Mouse (Mus musculus) midbrain, embryonic 14.5 days (tissue): ENCODE data around the gene Rbmx. TPM values are rescaled to one million over a fixed set of nuclear protein-coding genes. Genes with fewer than 3 reads are reported as not detected.

ENCODE experiments used
- ATAC-seq: fragments of 200-750 bp; cut with Nextera tagmentation; 2 replicates; pipeline ENCODE4 v1.8.0; 2017; ENCODE audit warnings: moderate number of reproducible peaks, moderate library complexity; ENCODE audit not compliant: low FRiP score, low TSS enrichment
- DNase-seq: peaks from one replicate; pipeline ENCODE4 v3.0.0-alpha.2; 2015
- H3K27ac ChIP-seq: fragments of 300-500 bp; sonication (generic); replicated peaks from 2 replicates; pipeline ENCODE4 v1.5.1; 2014; ENCODE audit warnings: mild to moderate bottlenecking, low read depth, low read length, moderate library complexity
- H3K27me3 ChIP-seq: fragments of 300-500 bp; sonication (generic); 2 replicates; pipeline ENCODE4 v1.6.1; 2014; ENCODE audit warnings: low read length, control low read depth, mixed read lengths; ENCODE audit not compliant: control insufficient read depth, insufficient read depth
- H3K36me3 ChIP-seq: fragments of 300-500 bp; sonication (generic); 2 replicates; pipeline ENCODE4 v1.6.1; 2014; ENCODE audit warnings: low read length, control low read depth; ENCODE audit not compliant: control insufficient read depth, insufficient read depth
- H3K4me1 ChIP-seq: fragments of 300-500 bp; sonication (generic); 2 replicates; pipeline ENCODE4 v1.6.1; 2014; ENCODE audit warnings: mild to moderate bottlenecking, antibody characterized with exemption, low read length, control low read depth; ENCODE audit not compliant: control insufficient read depth, insufficient read depth
- H3K4me2 ChIP-seq: fragments of 300-500 bp; sonication (generic); 2 replicates; pipeline ENCODE4 v1.6.1; 2014; ENCODE audit warnings: mild to moderate bottlenecking, low read length, moderate library complexity
- H3K4me3 ChIP-seq: fragments of 300-500 bp; sonication (generic); replicated peaks from 2 replicates; pipeline ENCODE4 v1.5.1; 2014; ENCODE audit warnings: low read depth, low read length
- H3K9ac ChIP-seq: fragments of 300-500 bp; sonication (generic); replicated peaks from 2 replicates; pipeline ENCODE4 v1.6.1; 2014; ENCODE audit warnings: mild to moderate bottlenecking, low read length, moderate library complexity
- H3K9me3 ChIP-seq: fragments of 300-500 bp; sonication (generic); 2 replicates; pipeline ENCODE4 v1.6.1; 2016; ENCODE audit warnings: low read length, control low read depth, mixed read lengths; ENCODE audit not compliant: control insufficient read depth
- WGBS: fragments of 180-500 bp; shearing (Covaris S2); extraction: QIAGEN DNeasy Blood & Tissue Kit; methylation state at CpG from one replicate; pipeline ENCODE4 v1.1.7; 2014; 5-methylcytosine and 5-hydroxymethylcytosine counted together
- polyA plus RNA-seq: library from polyadenylated mRNA; unstranded; fragments of >200 nt; fragmentation: Nextera tagmentation; extraction: Ambion mirVana; gene quantifications from 2 replicates; pipeline ENCODE4 v1.2.1, GENCODE M21; 2014

The Rbmx gene
- polyA plus RNA-seq: 187 and 248 TPM in 2 replicates

DNA sequence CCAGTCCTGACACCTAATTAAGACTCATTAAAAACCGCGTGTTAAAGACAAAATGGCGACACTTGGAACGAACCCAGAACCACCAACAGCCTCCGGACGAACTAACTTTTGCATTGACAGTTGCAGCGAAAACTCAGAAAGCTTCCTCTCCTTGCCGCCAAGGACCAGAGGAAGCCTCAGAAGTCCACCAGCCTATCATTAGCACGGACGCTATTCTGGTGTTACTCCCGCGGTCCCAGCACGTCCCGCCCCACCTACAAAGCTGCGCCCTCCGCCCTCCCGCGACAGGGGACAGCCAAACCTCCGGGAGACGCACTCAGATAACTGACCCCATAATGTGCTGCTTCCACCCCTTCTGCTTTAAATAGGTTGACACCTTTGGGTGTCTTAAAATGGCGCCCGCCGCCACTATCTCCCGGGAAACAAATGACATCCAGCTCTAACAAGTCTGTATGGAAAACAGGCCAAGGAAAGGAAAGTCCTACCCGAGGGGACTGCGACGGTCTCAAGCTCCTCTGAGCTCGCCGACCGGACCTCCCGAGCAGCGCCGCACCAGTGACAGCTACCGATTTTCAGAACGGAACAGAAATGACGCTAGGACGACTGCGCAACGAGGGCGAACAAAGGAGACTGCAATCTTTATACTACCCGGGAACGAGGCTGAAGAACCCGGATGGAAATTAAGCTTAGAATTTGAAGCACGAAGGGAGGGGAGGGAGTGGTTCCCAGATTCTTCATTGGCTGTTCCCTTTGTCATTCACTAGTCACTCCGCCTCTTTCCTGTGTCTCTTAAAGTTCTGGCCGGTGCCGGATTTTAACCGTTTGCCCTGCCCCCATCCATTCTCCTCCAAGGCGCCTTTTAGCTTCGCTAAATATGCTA is at the start of gene Rbmx:
Rbmx (minus strand) TSS at position 670 of the 880 bp plus-strand sequence.
- peak; percentile 95 for ATAC-seq
- Histone ChIP-seq H3K4me1 (no peaks in the 10 kb centered on the region), H3K9ac (peak within 1 kb of the TSS; percentile 67), H3K4me3 (peak within 1 kb of the TSS; percentile 57), H3K36me3 (peaks cover 20% of the 10 kb centered on the region), H3K9me3 (no peaks in the 10 kb centered on the region), H3K27me3 (no peaks in the 10 kb centered on the region), H3K4me2 (peak within 1 kb of the TSS; percentile 55), H3K27ac (peak within 1 kb of the TSS; percentile 95)
- peak; percentile 93 for DNase-seq
- 18% methylated on average over 50 of the region's 50 CpGs for WGBS

DNA sequence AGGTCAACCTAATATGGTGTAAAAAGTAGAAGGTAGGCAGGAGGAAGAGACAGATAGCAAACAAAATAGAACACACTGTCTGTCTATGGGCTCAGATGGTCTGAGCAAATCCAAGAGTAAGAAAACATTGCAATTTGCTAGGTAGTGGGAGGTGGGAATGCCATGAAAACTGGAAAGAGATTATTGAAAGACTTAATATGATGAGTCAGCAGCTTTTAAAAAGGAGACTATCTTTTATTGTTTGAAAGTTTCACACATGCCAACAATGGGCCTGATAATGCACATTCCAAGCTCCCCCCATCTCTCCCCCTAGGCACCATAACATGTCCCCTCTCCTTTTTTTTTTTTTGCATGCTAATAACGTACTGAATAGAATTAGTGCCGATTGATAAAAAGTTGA is 41.1 kb upstream of the Rbmx start:
- no peak for ATAC-seq
- Histone ChIP-seq H3K4me2 (no peak overlapping the region), H3K27ac (no peak overlapping the region), H3K9me3 (no peaks in the 10 kb centered on the region), H3K9ac (no peak overlapping the region), H3K36me3 (no peaks in the 10 kb centered on the region), H3K27me3 (no peaks in the 10 kb centered on the region), H3K4me3 (no peak overlapping the region), H3K4me1 (no peaks in the 10 kb centered on the region)
- DNase-seq: no peak
- WGBS: 85% methylated on average over 2 of the region's 2 CpGs

DNA sequence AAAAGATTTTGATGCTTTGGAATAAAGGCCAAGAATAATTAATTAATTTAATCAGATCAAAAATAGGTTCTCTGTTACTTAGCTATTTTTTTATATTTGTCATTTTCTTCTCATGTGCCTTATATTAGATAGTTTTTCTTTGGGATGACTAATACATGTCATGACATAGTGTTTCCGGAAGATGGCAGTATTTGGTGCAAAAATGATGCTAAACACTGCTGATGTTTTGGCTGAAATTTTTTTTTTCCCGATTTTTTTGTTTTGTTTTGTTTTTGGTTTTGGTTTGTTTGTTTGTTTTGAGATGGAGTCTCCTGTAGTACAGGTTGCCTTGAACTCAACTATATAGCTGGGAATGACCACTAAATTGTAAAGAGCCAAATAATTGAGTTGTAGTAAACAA is 38.8 kb upstream of the Rbmx start:
- H3K4me1 ChIP-seq: no peaks in the 10 kb centered on the region
- peak; percentile 68 for DNase-seq

DNA sequence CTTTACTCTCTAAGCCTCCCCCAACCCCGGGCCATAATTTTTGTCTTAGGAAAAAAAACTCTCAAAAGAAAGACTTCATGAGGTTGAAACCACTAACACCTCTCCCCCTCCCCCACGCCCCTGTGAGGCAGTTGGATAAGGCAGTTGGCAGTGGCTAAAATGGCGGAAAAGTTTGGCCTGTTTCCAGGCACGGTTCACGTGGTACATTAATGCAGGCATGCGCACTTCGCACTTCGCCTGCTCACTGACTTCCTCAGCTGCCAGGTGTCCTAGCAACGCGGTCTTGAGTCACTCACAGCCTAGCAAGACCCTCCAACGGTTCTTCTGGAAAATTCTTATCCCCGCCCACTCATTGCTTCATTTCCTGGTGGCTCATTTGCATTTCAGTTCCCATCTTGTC is 15.9 kb upstream of the Rbmx start, which contains the start of gene Gm364:
Gm364 (plus strand) TSS at position 386 of the 400 bp plus-strand sequence.
- Histone ChIP-seq H3K4me3 (no peak within 1 kb of the TSS), H3K4me2 (no peak within 1 kb of the TSS), H3K9me3 (no peaks in the 10 kb centered on the region), H3K4me1 (no peaks in the 10 kb centered on the region), H3K27me3 (no peaks in the 10 kb centered on the region), H3K27ac (no peak within 1 kb of the TSS), H3K9ac (no peak within 1 kb of the TSS), H3K36me3 (no peaks in the 10 kb centered on the region)
- WGBS: 92% methylated on average over 12 of the region's 12 CpGs
- ATAC-seq (no peak), DNase-seq (no peak)

More for the DNA sequence above, 38.8 kb upstream of the Rbmx start:
- WGBS: 8% methylated on average over 2 of the region's 2 CpGs
- no peak for ATAC-seq
- Histone ChIP-seq H3K27ac (no peak overlapping the region), H3K9me3 (no peaks in the 10 kb centered on the region), H3K4me2 (no peak overlapping the region), H3K27me3 (no peaks in the 10 kb centered on the region), H3K9ac (no peak overlapping the region), H3K4me3 (no peak overlapping the region), H3K36me3 (no peaks in the 10 kb centered on the region)

DNA sequence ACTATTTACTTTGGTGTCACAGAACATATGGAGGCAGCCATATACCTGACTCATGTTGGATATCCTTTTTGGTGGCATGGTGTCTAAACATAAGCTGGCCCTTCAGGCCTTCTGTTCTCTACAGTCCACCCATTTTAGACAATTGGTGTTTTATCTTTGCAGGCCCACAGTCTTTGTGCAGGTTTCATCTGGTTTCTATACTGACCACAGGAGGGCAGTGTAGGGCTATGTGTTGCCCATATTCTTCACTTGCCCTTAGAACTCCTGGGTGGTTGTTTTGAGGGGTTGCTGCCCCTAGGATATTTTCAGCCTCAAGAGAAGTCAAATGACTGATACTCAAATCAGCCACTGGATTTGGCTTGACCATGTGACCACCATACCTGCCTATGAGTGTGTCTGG is 10.8 kb upstream of the Rbmx start:
- ATAC-seq (no peak), DNase-seq (peak; percentile 37)
- no peak overlapping the region for H3K4me3 ChIP-seq
- H3K9ac ChIP-seq: no peak overlapping the region
- no peaks in the 10 kb centered on the region for H3K36me3 ChIP-seq
- H3K4me2 ChIP-seq: no peak overlapping the region
- no peaks in the 10 kb centered on the region for H3K27me3 ChIP-seq
- no peak overlapping the region for H3K27ac ChIP-seq
- H3K9me3 ChIP-seq: no peaks in the 10 kb centered on the region
- H3K4me1 ChIP-seq: no peaks in the 10 kb centered on the region

GRCm38 (mm10) chrX:57401388-57401787 is 8.6 kb upstream of the Rbmx start:
- no peak for ATAC-seq
- no peak for DNase-seq
- Histone ChIP-seq H3K4me1 (no peaks in the 10 kb centered on the region), H3K4me2 (no peak overlapping the region), H3K4me3 (no peak overlapping the region), H3K36me3 (no peaks in the 10 kb centered on the region), H3K9ac (no peak overlapping the region), H3K9me3 (no peaks in the 10 kb centered on the region), H3K27me3 (no peaks in the 10 kb centered on the region), H3K27ac (no peak overlapping the region)
- 95% methylated on average over 1 of the region's 1 CpGs for WGBS

DNA sequence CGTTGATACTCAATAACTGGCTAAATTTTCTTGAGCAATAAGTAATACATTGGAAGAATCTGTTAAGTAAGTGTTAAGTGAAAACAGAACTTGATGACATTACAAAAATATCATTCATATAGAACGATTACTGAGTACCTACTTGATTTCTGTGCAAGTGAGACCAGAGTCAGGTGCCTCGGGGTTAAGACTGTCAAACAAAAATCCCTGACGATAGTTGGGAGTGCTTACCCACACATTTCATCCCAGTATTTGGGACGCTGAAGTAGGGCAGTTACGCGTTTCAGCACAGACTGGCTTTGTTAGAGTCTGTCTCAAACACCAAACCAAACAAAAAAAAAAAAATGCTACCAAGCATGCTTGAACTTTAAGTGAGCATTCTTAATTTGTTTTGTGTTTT is 576 bp upstream of the Rbmx start:
- DNase-seq (no peak), ATAC-seq (no peak)
- Histone ChIP-seq H3K4me1 (no peaks in the 10 kb centered on the region), H3K4me2 (peak overlapping the region; percentile 51), H3K36me3 (peaks cover 14% of the 10 kb centered on the region), H3K9me3 (no peaks in the 10 kb centered on the region), H3K27me3 (no peaks in the 10 kb centered on the region), H3K4me3 (peak overlapping the region; percentile 57), H3K9ac (no peak overlapping the region; the same call in 1 of the 2 replicates), H3K27ac (no peak overlapping the region)
- 31% methylated on average over 7 of the region's 7 CpGs for WGBS

DNA sequence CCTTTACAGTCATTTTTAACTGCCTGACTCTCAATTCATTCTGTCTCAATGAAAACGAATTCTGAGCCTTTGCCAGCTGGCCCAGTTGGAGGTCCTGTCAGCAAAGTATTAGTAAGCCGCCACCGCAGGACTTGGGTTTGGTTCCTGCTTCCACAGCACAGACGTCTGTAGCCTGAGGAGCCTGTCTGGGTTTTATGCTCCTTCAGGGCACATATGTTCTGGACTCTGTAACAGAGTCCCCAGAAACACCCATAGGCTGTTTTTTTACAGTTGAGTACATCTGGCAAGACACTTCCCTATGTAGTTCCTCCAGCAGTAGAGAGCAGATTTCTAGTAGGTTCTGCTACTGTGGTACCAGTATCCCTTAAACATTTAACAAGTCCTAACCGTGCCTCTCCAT is 11.9 kb downstream of the Rbmx start:
- WGBS: 70% methylated on average over 5 of the region's 5 CpGs
- Histone ChIP-seq H3K4me3 (no peak overlapping the region), H3K27me3 (no peaks in the 10 kb centered on the region), H3K27ac (no peak overlapping the region), H3K4me1 (no peaks in the 10 kb centered on the region), H3K9ac (no peak overlapping the region), H3K9me3 (no peaks in the 10 kb centered on the region), H3K4me2 (no peak overlapping the region), H3K36me3 (peaks cover 65% of the 10 kb centered on the region)
- ATAC-seq (no peak), DNase-seq (peak; percentile 17)

GRCm38 (mm10) chrX:57378579-57378978 is 14.3 kb downstream of the Rbmx start:
- Histone ChIP-seq H3K4me3 (no peak overlapping the region), H3K9me3 (no peaks in the 10 kb centered on the region), H3K27ac (no peak overlapping the region), H3K36me3 (peaks cover 42% of the 10 kb centered on the region), H3K9ac (no peak overlapping the region), H3K4me1 (no peaks in the 10 kb centered on the region), H3K27me3 (no peaks in the 10 kb centered on the region), H3K4me2 (no peak overlapping the region)
- no peak for ATAC-seq
- DNase-seq: no peak
- WGBS: 91% methylated on average over 3 of the region's 3 CpGs
